Mouse (Mus musculus) gastrocnemius, postnatal 14 days (tissue): ENCODE data around the gene Brd4. TPM values are rescaled to one million over a fixed set of nuclear protein-coding genes. Genes with fewer than 3 reads are reported as not detected.

Experiments
- DNase-seq: peaks from one replicate; pipeline ENCODE4 v3.0.0; 2021; ENCODE audit warnings: mixed read lengths
- intact Hi-C: fragments of 180-260 bp; cut with DNase I; formaldehyde crosslinking; loops from one replicate; pipeline ENCODE4 v1.15.1; 2025; ENCODE audit warnings: low total_unique reads
- total RNA-seq, 2 experiments: library from RNA; stranded (reverse); gene quantifications; 2 replicates each; pipeline ENCODE4 v1.2.3; 2021

The Brd4 gene
- total RNA-seq, 2 experiments from 2014 or later, result 47.0 to 47.7 TPM

DNA sequence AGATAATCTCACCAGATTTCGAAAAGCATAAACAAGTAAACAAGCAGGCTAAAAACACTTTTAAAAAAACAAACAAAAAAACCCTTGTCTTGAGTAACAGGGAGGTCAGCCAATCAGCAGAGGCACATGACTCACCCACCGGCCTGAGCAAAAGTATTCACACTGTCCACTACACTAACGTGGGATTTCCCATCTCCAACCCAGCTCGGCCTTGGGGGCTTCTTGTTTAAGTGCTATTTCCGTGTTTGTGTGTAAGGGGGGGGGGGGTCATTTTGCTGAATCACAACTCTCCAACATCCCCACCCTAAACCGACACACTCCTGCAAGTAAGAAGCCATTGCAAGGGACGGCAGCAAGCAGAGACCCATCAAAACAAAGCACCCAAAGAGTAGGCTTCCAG lies 1.2 kb downstream of the Brd4 start:
- intact Hi-C loops, result no loop called here
- DNase-seq, result no peak

DNA sequence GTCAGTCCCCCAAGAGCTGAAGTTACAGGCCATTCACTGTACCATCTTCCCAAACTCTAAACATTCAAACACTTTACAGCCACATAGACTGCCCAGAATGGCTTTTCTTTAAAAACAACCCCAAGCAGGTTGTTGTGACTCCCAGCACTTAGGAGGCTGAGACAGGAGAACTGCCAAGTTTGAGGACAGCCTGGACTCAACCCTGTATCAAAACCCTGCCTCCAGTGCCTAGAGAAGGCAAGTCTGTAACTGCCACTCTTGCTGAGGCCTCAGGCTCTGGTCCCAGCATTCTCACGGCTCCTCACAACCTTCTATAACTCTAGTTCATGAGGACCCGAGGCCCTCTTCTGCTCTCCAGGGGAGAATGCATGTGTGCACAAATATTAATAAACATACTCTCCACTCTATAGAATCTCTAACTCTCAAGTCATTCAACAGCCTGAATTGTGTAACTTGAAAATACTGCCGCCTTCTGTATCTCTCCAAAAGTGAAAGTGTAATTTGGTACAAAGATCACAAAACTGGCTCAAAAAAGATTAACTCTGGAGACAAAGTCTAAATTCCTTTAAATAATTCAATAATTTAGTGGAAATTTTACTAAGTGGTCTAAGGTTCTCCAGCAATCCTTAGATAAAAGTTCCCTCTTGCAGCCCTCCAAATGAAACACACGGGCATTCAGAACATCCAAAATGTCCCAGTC lies 2.8 kb downstream of the Brd4 start:
- no peak for DNase-seq
- intact Hi-C loops, result no loop called here

GRCm38 (mm10) chr17:32281126-32281525 lies 3.4 kb downstream of the Brd4 start:
- DNase-seq, result no peak
- intact Hi-C loops, result no loop called here

DNA sequence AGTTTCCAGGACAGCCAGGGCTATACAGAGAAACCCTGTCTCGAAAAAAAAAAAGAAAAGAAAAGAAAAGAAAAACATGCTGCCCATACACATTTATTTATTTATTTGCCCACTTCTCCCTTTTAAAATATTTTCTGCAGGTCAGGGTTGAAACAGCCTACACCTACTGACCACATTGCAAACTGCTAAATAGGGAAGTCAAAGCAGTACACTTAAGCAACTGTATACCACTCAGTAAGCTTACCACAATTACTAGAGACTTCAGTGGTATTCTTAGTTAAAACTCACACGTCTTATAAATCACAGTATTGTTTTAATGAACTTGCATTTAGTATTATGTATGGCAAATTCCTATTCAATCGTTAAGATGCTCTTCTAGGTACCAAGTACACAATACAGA lies 3.9 kb downstream of the Brd4 start:
- intact Hi-C loops, result no loop called here

GRCm38 (mm10) chr17:32277201-32277600 lies 7.3 kb downstream of the Brd4 start:
- intact Hi-C loops, result no loop called here
- no peak for DNase-seq

More for the DNA sequence above, 3.9 kb downstream of the Brd4 start:
- no peak for DNase-seq

DNA sequence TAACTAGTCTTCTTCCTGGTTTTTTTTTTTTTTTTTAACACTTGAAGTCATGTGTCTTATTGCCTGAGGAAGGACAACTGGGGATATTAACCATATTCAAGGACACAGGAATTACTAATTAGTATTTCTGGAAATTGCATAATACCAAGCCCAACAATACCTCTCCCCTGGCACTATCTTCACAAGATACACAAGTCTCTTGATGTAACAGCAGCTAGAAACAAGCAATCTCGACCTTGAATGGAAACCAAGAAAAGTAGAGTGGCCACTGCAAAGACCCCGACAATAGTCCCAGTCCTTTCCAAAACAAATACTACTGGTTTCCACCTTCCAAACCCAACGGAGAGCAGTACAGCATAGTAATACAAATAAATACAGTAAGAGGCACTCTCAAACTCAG lies 9.0 kb downstream of the Brd4 start:
- intact Hi-C loops, result no loop called here
- no peak for DNase-seq

GRCm38 (mm10) chr17:32269151-32269550 lies 15.4 kb downstream of the Brd4 start:
- intact Hi-C loops, result no loop called here
- DNase-seq, result no peak

DNA sequence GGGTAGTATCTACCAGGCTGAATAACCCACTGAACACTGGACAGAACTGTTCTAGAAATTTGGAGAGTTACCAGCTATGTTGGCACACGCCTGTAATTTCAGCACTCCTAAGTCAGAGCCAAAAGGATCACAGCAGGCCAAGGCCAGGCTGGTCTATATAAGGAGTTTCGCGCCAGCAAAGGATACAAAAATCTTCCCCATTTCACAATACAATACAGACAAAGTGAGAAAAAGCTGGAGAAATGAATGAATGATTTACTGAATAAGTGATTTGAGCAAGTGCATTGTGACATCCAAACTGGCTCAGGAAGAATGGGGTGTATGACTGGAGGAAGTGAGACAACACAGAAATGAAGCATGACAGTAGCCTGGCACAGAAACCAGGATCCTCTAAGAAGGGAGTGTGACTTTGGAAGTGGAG lies 16.0 kb downstream of the Brd4 start:
- intact Hi-C loops, result no loop called here
- DNase-seq, result no peak

- no peak for DNase-seq
- intact Hi-C loops, result no loop called here
These were observed 16.4 kb downstream of the Brd4 start for GRCm38 (mm10) chr17:32268096-32268495.

DNA sequence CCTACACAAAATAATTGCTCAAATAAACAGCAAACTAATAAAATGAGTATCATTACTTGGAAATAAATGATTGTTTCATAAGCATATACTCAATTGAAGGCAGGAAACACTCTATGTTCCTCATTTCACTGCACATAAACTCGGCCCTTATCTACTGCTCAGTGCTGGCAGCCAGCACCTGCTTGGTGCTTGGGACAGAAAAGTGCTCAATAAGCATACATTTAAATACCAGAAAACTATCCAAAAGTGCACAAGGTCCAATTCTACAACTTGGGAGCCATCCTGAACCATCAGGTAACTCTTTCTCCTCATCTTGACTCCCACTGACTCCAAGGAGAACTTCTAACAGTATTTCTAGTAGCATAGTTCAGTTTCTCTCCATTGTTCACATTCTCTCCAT lies 16.9 kb downstream of the Brd4 start:
- intact Hi-C loops, result no loop called here

GRCm38 (mm10) chr17:32263672-32264071 lies 20.9 kb downstream of the Brd4 start:
- intact Hi-C loops, result no loop called here
- DNase-seq, result no peak

More for the DNA sequence above, 16.9 kb downstream of the Brd4 start:
- DNase-seq, result no peak

- intact Hi-C loops, result no loop called here
These were observed 21.5 kb downstream of the Brd4 start for GRCm38 (mm10) chr17:32262831-32263559.

GRCm38 (mm10) chr17:32258869-32259268 lies 25.7 kb downstream of the Brd4 start:
- intact Hi-C loops, result no loop called here
- DNase-seq, result no peak

More at GRCm38 (mm10) chr17:32262831-32263559, 21.5 kb downstream of the Brd4 start:
- no peak for DNase-seq

DNA sequence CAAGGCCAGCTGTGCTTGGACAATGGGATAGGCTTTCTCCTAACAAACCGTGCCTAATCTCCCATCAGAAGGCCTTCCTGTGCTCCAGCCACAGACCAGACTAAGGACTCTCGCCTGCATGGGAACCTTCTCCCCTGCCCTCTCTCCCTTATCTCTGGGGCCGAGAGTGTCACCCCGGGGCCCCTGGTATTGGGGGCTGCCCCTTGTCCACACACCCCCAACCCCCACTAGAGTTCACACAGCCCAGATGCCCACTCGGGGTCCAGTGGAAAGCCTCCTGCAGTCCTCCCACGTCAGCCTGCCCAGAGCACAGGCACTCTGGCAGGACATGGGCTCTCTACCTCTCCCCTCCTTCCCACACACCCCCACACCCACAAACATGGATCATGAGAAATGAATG lies 26.6 kb downstream of the Brd4 start:
- DNase-seq, result no peak
- intact Hi-C loops, result no loop called here

DNA sequence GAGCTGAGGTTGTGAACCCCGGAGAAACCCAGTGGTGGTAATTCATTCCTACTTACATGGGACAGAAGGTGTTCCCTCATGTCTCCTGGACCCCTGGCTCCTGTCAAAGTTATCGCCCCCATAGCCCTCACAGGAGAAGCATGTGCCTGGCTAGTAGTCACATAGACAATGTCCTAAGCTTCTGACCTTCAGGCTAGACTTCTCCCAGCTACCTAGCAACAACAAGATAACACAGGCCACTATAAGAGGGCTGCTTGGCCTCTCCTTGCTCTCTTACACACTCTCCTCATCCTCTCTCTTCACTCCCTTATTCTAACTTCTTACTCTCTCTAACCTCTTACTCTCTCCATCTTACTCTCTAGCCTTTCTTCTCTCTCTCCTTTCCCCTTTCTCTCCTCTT lies 27.1 kb downstream of the Brd4 start:
- DNase-seq, result no peak
- intact Hi-C loops, result no loop called here

GRCm38 (mm10) chr17:32256896-32257295 lies 27.6 kb downstream of the Brd4 start:
- no peak for DNase-seq
- intact Hi-C loops, result no loop called here

DNA sequence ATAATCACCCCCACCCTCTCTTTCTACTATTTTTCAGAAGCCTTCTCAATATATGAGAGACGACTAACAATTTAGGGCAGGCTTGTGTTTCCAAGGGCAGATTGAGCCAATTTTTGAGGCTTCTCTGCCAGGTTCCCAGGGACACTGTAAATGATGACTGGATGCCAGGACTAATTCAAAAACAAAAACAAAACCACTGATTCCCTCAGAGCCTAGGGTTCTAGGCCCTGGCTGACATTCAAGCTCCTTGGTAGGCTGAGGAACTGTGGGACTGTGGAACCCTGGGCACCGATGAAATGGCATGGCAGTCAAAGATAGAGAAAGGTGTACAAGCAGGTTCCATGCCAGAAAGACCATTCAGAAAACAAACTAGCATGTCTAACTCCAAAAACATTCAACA lies 31.3 kb downstream of the Brd4 start:
- intact Hi-C loops, result no loop called here
- no peak for DNase-seq

- no peak for DNase-seq
- intact Hi-C loops, result no loop called here
These were observed 32.6 kb downstream of the Brd4 start for GRCm38 (mm10) chr17:32251827-32252470.

- intact Hi-C loops, result no loop called here
- no peak for DNase-seq
These were observed 34.5 kb downstream of the Brd4 start for GRCm38 (mm10) chr17:32250066-32250465.

GRCm38 (mm10) chr17:32248192-32248591 lies 36.3 kb downstream of the Brd4 start:
- no peak for DNase-seq
- intact Hi-C loops, result no loop called here

- intact Hi-C loops, result no loop called here
- DNase-seq, result no peak
These were observed 36.9 kb downstream of the Brd4 start for GRCm38 (mm10) chr17:32247616-32248015.
